Mouse (Mus musculus) liver, postnatal 0 days (tissue): ENCODE measurements around the gene Cadm3. TPM values are rescaled to one million over a fixed set of nuclear protein-coding genes. Genes with fewer than 3 reads are reported as not detected.

Experiments used
- ATAC-seq: fragments of 200-750 bp; cut with Nextera tagmentation; 2 replicates; pipeline ENCODE4 v1.8.0; 2017; ENCODE audit warnings: mild to moderate bottlenecking, moderate library complexity
- DNase-seq: peaks from one replicate; pipeline ENCODE4 v3.0.0-alpha.2; 2016
- H3K27ac ChIP-seq: fragments of 300-500 bp; sonication (generic); 2 replicates; pipeline ENCODE4 v1.5.1; 2014; ENCODE audit warnings: antibody characterized with exemption, moderate library complexity, mild to moderate bottlenecking, low read depth
- H3K27me3 ChIP-seq: fragments of 300-500 bp; sonication (generic); 2 replicates; pipeline ENCODE4 v1.6.1; 2014; ENCODE audit warnings: low read length, control low read depth, mixed read lengths; ENCODE audit not compliant: insufficient read depth
- H3K36me3 ChIP-seq: fragments of 300-500 bp; sonication (generic); replicated peaks from 2 replicates; pipeline ENCODE4 v1.6.1; 2014; ENCODE audit warnings: mild to moderate bottlenecking, control low read depth, low read length, moderate library complexity, mixed read lengths; ENCODE audit not compliant: insufficient read depth
- H3K4me1 ChIP-seq: fragments of 300-500 bp; sonication (generic); 2 replicates; pipeline ENCODE4 v1.6.1; 2014; ENCODE audit warnings: antibody characterized with exemption, mild to moderate bottlenecking, control low read depth; ENCODE audit not compliant: insufficient read depth
- H3K4me2 ChIP-seq: fragments of 300-500 bp; sonication (generic); 2 replicates; pipeline ENCODE4 v1.6.1; 2014; ENCODE audit warnings: low read depth, mild to moderate bottlenecking, low read length, moderate library complexity, mixed read lengths
- H3K4me3 ChIP-seq: fragments of 300-500 bp; sonication (generic); 2 replicates; pipeline ENCODE4 v1.5.1; 2014; ENCODE audit warnings: low read depth, low read length
- H3K9ac ChIP-seq: fragments of 300-500 bp; sonication (generic); replicated peaks from 2 replicates; pipeline ENCODE4 v1.6.1; 2014; ENCODE audit warnings: mild to moderate bottlenecking, moderate library complexity
- H3K9me3 ChIP-seq: fragments of 300-500 bp; sonication (generic); 2 replicates; pipeline ENCODE4 v1.6.1; 2016; ENCODE audit warnings: mild to moderate bottlenecking, control low read depth, low read length, mixed read lengths
- CTCF ChIP-seq: sonication (generic); IDR thresholded peaks from 2 replicates; pipeline ENCODE4 v1.5.1; 2016; ENCODE audit warnings: antibody characterized with exemption, low read depth
- EP300 ChIP-seq: IDR thresholded peaks from 2 replicates; pipeline ENCODE4 v1.6.1; 2016; ENCODE audit warnings: antibody characterized with exemption, low read depth, mild to moderate bottlenecking
- WGBS: fragments of 180-500 bp; shearing (Covaris S2); extraction: QIAGEN DNeasy Blood & Tissue Kit; methylation state at CpG from one replicate; pipeline ENCODE4 v1.1.7; 2014; ENCODE audit not compliant: insufficient replicate concordance; 5-methylcytosine and 5-hydroxymethylcytosine counted together
- polyA plus RNA-seq: library from polyadenylated mRNA; unstranded; fragments of >200 nt; fragmentation: Nextera tagmentation; extraction: Ambion mirVana; gene quantifications from 2 replicates; pipeline ENCODE4 v1.2.1, GENCODE M21; 2015

The Cadm3 gene
- polyA plus RNA-seq, 1 experiment from 2014 or later = 0.61 TPM

DNA sequence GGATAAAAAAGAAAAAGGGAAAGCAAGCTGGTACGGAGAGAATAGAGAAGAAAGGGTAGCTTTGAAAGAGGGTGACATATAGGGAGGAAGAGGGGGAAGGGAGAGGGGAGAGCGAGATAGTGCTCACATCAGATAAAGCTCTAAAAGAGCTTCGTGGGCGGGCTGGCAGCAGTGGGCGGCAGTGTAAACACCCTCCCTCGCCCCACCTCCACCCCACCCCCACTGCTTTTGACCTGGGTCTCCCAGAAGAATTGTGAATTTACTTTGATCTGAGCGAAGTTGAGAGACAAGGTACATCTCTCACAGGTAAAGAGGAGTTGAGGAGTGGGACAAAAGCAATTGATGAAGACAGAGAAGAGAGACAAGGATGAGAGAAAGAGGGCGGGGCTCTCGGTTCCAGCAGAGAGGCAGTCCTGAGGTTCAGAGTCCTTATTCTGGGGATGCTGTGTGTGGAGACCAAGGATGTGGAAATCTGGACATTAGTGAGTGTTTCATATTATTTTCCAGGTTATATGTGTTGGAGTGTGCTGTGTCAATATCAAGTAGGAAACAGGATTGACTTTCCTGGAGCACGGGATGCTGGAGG lies 17.0 kb downstream of the Cadm3 start, which contains the start of gene Aim2:
Aim2 (plus strand) TSS at position 508 of the 586 bp plus-strand sequence.
- no peak for DNase-seq
- H3K4me2 ChIP-seq = peak within 1 kb of the TSS; percentile 70
- H3K4me1 ChIP-seq = peaks cover 12% of the 10 kb centered on the region
- H3K36me3 ChIP-seq = no peaks in the 10 kb centered on the region
- H3K9me3 ChIP-seq = no peaks in the 10 kb centered on the region
- no peak within 1 kb of the TSS for H3K27ac ChIP-seq
- H3K27me3 ChIP-seq = no peaks in the 10 kb centered on the region
- peak within 1 kb of the TSS; percentile 43 for H3K4me3 ChIP-seq
- TF ChIP-seq EP300 (no peak), CTCF (no peak)
- WGBS = 12% methylated on average over 10 of the region's 10 CpGs
- peak; percentile 57 for ATAC-seq
- H3K9ac ChIP-seq = peak within 1 kb of the TSS; percentile 22; the same call in 1 of the 2 replicates

DNA sequence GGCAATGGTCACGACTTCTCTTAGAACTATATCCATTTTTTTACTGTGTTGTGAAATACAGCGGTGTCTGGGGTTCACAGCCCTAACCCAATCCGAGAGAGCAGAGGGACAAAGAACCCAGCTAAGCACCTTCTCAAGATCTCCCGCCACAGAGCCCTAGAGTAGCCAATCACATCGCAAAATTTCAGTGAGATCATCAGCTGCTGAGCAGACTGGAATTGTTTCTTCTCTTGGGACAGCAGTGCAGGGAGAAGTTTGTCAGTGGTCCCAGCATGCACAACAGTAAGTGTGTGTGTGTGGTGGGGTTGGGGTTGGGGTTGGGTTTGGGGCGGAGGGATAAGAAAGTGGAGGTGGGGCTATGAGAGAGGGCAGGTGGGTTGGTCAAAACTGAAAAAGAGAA lies 17.5 kb downstream of the Cadm3 start:
- Histone ChIP-seq H3K4me2 (peak overlapping the region; percentile 70), H3K27me3 (no peaks in the 10 kb centered on the region), H3K4me3 (peak overlapping the region; percentile 43), H3K36me3 (no peaks in the 10 kb centered on the region), H3K9me3 (no peaks in the 10 kb centered on the region), H3K4me1 (peaks cover 10% of the 10 kb centered on the region), H3K27ac (no peak overlapping the region), H3K9ac (0 out of 2 replicates have a peak overlapping the region, but pooled peaks have one; percentile 22)
- ATAC-seq = peak; percentile 81
- 7% methylated on average over 6 of the region's 6 CpGs for WGBS
- TF ChIP-seq EP300 (no peak), CTCF (no peak)
- peak; percentile 44 for DNase-seq

DNA sequence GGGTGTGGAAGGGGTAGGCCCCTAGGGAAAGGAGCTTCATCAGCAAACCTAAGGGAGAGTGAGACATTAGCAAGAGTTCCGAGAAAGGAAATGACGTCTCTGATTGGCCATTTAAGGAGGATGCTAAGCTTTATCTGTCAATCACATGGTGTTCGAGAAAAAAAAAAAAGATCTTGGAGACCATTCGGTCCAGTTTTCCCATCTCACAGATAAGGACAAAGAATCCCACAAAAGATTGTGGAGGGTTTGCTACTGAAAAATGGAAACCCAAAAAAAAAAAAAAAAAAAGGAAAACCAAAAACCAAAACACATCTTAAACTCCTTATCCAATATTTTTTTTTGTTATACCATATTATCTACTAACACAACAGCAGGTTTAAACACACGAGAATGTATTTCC lies 18.3 kb downstream of the Cadm3 start:
- ATAC-seq = no peak
- WGBS = 61% methylated on average over 5 of the region's 5 CpGs
- no peaks in the 10 kb centered on the region for H3K27me3 ChIP-seq
- DNase-seq = no peak
- H3K4me1 ChIP-seq = peaks cover 10% of the 10 kb centered on the region
- no peak for TF ChIP-seq EP300
- H3K27ac ChIP-seq = no peak overlapping the region
- H3K36me3 ChIP-seq = no peaks in the 10 kb centered on the region
- no peak overlapping the region for H3K9ac ChIP-seq
- no peak overlapping the region for H3K4me2 ChIP-seq
- no peaks in the 10 kb centered on the region for H3K9me3 ChIP-seq
- no peak overlapping the region for H3K4me3 ChIP-seq

DNA sequence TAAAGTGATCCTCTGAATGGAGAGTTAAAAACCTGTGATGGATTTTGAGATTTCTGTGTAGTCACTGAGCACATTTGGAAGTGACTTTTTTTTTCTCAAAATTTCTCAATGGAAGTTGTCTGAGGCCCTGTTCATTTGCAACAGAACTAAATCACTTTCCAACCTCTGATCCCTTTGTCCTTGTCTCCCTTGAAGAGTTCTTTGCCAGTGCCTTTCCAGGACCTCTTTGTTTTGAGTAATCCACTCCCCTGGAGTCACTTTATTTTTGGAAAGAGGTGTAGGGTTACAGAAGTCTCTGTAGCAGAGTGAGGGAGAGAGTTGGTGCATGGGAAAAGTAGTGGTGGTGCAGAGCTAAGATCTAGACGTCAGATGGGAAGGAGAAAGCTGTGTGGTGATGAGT lies 19.0 kb downstream of the Cadm3 start:
- ATAC-seq (no peak), DNase-seq (no peak)
- WGBS = 25% methylated on average over 1 of the region's 1 CpGs
- no peak for TF ChIP-seq EP300
- TF ChIP-seq CTCF = no peak
- H3K27ac ChIP-seq = no peak overlapping the region
- no peaks in the 10 kb centered on the region for H3K36me3 ChIP-seq
- peaks cover 10% of the 10 kb centered on the region for H3K4me1 ChIP-seq
- no peaks in the 10 kb centered on the region for H3K9me3 ChIP-seq
- H3K9ac ChIP-seq = no peak overlapping the region
- no peaks in the 10 kb centered on the region for H3K27me3 ChIP-seq
- H3K4me2 ChIP-seq = no peak overlapping the region
- H3K4me3 ChIP-seq = no peak overlapping the region

GRCm38 (mm10) chr1:173345112-173345511 lies 22.4 kb downstream of the Cadm3 start:
- Histone ChIP-seq H3K9me3 (no peaks in the 10 kb centered on the region), H3K4me2 (no peak overlapping the region), H3K27me3 (no peaks in the 10 kb centered on the region)

GRCm38 (mm10) chr1:173343934-173344333 lies 23.6 kb downstream of the Cadm3 start:
- no peak overlapping the region for H3K4me2 ChIP-seq
- H3K36me3 ChIP-seq = no peaks in the 10 kb centered on the region
- H3K27ac ChIP-seq = no peak overlapping the region
- TF ChIP-seq EP300 (no peak), CTCF (no peak)
- H3K4me3 ChIP-seq = no peak overlapping the region
- H3K9ac ChIP-seq = no peak overlapping the region
- 75% methylated on average over 3 of the region's 3 CpGs for WGBS
- H3K4me1 ChIP-seq = no peaks in the 10 kb centered on the region
- no peaks in the 10 kb centered on the region for H3K9me3 ChIP-seq
- DNase-seq (no peak), ATAC-seq (no peak)
- H3K27me3 ChIP-seq = no peaks in the 10 kb centered on the region

More at GRCm38 (mm10) chr1:173345112-173345511, 22.4 kb downstream of the Cadm3 start:
- peaks cover 3% of the 10 kb centered on the region for H3K4me1 ChIP-seq
- H3K9ac ChIP-seq = no peak overlapping the region
- WGBS = 77% methylated on average over 4 of the region's 4 CpGs
- no peak overlapping the region for H3K27ac ChIP-seq
- no peaks in the 10 kb centered on the region for H3K36me3 ChIP-seq
- H3K4me3 ChIP-seq = no peak overlapping the region
- TF ChIP-seq EP300 = no peak
- no peak for TF ChIP-seq CTCF
- ATAC-seq (no peak), DNase-seq (no peak)
